Mouse (Mus musculus) forebrain, embryonic 15.5 days (tissue): ENCODE data around the gene Gramd1b. TPM values are rescaled to one million over a fixed set of nuclear protein-coding genes. Genes with fewer than 3 reads are reported as not detected.
A peak's percentile ranks its signal among the peaks of the same experiment; 100 is the strongest.

Experiments
- ATAC-seq: fragments of 200-750 bp; cut with Nextera tagmentation; replicated peaks from 2 replicates; pipeline ENCODE4 v1.8.0; 2017; ENCODE audit warnings: mild to moderate bottlenecking, moderate TSS enrichment, moderate library complexity
- H3K27ac ChIP-seq: fragments of 300-500 bp; sonication (generic); replicated peaks from 2 replicates; pipeline ENCODE4 v1.5.1; 2015; ENCODE audit warnings: mild to moderate bottlenecking, inconsistent platforms
- H3K27me3 ChIP-seq: fragments of 300-500 bp; sonication (generic); 2 replicates; pipeline ENCODE4 v1.6.1; 2015; ENCODE audit warnings: inconsistent platforms
- H3K36me3 ChIP-seq: fragments of 300-500 bp; sonication (generic); 2 replicates; pipeline ENCODE4 v1.6.1; 2015; ENCODE audit warnings: mild to moderate bottlenecking, inconsistent platforms
- H3K4me1 ChIP-seq: fragments of 300-500 bp; sonication (generic); 2 replicates; pipeline ENCODE4 v1.6.1; 2015; ENCODE audit warnings: inconsistent platforms
- H3K4me2 ChIP-seq: fragments of 300-500 bp; sonication (generic); replicated peaks from 2 replicates; pipeline ENCODE4 v1.6.1; 2015; ENCODE audit warnings: mild to moderate bottlenecking, inconsistent platforms
- H3K4me3 ChIP-seq: fragments of 300-500 bp; sonication (generic); 2 replicates; pipeline ENCODE4 v1.5.1; 2015; ENCODE audit warnings: mild to moderate bottlenecking, inconsistent platforms
- H3K9ac ChIP-seq: fragments of 300-500 bp; sonication (generic); replicated peaks from 2 replicates; pipeline ENCODE4 v1.6.1; 2015; ENCODE audit warnings: mild to moderate bottlenecking, inconsistent platforms
- H3K9me3 ChIP-seq: fragments of 300-500 bp; sonication (generic); 2 replicates; pipeline ENCODE4 v1.6.1; 2016; ENCODE audit warnings: inconsistent platforms
- WGBS: fragments of 180-500 bp; shearing (Covaris S2); methylation state at CpG from one replicate; pipeline ENCODE4 v1.1.7; 2015; ENCODE audit warnings: mixed read lengths; 5-methylcytosine and 5-hydroxymethylcytosine counted together
- polyA plus RNA-seq: library from polyadenylated mRNA; unstranded; fragments of >200 nt; fragmentation: Nextera tagmentation; extraction: Ambion mirVana; gene quantifications from 2 replicates; pipeline ENCODE4 v1.2.1, GENCODE M21; 2015

The Gramd1b gene
- polyA plus RNA-seq, 1 experiment from 2014 or later, result 18.2 TPM

- Histone ChIP-seq H3K4me2 (no peak overlapping the region), H3K9ac (no peak overlapping the region), H3K4me1 (peaks cover 52% of the 10 kb centered on the region), H3K27me3 (no peaks in the 10 kb centered on the region), H3K27ac (peak overlapping the region; percentile 86), H3K36me3 (peaks cover 13% of the 10 kb centered on the region; the same call in 1 of the 2 replicates), H3K9me3 (no peaks in the 10 kb centered on the region), H3K4me3 (no peak overlapping the region)
- ATAC-seq, result no peak
- 83% methylated on average over 31 of the region's 31 CpGs for WGBS
Observed at GRCm38 (mm10) chr9:40332731-40333648, 198.2 kb downstream of the Gramd1b start.

GRCm38 (mm10) chr9:40332326-40332725, 198.9 kb downstream of the Gramd1b start:
- 59% methylated on average over 4 of the region's 4 CpGs for WGBS
- H3K4me2 ChIP-seq, result no peak overlapping the region
- peaks cover 46% of the 10 kb centered on the region for H3K4me1 ChIP-seq
- no peak overlapping the region for H3K9ac ChIP-seq
- H3K9me3 ChIP-seq, result no peaks in the 10 kb centered on the region
- H3K27me3 ChIP-seq, result no peaks in the 10 kb centered on the region
- peak overlapping the region; percentile 86 for H3K27ac ChIP-seq
- peak; percentile 49 for ATAC-seq
- H3K4me3 ChIP-seq, result no peak overlapping the region
- H3K36me3 ChIP-seq, result peaks cover 15% of the 10 kb centered on the region; the same call in 1 of the 2 replicates

- H3K4me1 ChIP-seq, result peaks cover 39% of the 10 kb centered on the region
- peaks cover 19% of the 10 kb centered on the region; the same call in 1 of the 2 replicates for H3K36me3 ChIP-seq
- H3K27ac ChIP-seq, result peak overlapping the region; percentile 86
- WGBS, result 88% methylated on average over 15 of the region's 15 CpGs
- no peak overlapping the region for H3K4me2 ChIP-seq
- no peaks in the 10 kb centered on the region for H3K9me3 ChIP-seq
- peak; percentile 4; the same call in 1 of the 2 replicates for ATAC-seq
- H3K9ac ChIP-seq, result no peak overlapping the region
- H3K4me3 ChIP-seq, result no peak overlapping the region
- H3K27me3 ChIP-seq, result no peaks in the 10 kb centered on the region
Observed at GRCm38 (mm10) chr9:40331411-40332286, 199.5 kb downstream of the Gramd1b start.

- no peak overlapping the region for H3K4me3 ChIP-seq
- 0 out of 2 replicates have a peak overlapping the region, but pooled peaks have one; percentile 86 for H3K27ac ChIP-seq
- peak; percentile 79 for ATAC-seq
- no peak overlapping the region for H3K4me2 ChIP-seq
- no peaks in the 10 kb centered on the region for H3K27me3 ChIP-seq
- peaks cover 33% of the 10 kb centered on the region for H3K4me1 ChIP-seq
- H3K9me3 ChIP-seq, result no peaks in the 10 kb centered on the region
- H3K36me3 ChIP-seq, result peaks cover 22% of the 10 kb centered on the region; the same call in 1 of the 2 replicates
- no peak overlapping the region for H3K9ac ChIP-seq
- 58% methylated on average over 19 of the region's 19 CpGs for WGBS
Observed at GRCm38 (mm10) chr9:40330609-40331382, 200.4 kb downstream of the Gramd1b start.

GRCm38 (mm10) chr9:40326260-40326915, 204.8 kb downstream of the Gramd1b start:
- no peak overlapping the region for H3K4me2 ChIP-seq
- 87% methylated on average over 7 of the region's 7 CpGs for WGBS
- H3K4me3 ChIP-seq, result no peak overlapping the region
- no peaks in the 10 kb centered on the region for H3K9me3 ChIP-seq
- no peak overlapping the region for H3K9ac ChIP-seq
- H3K27ac ChIP-seq, result no peak overlapping the region
- H3K27me3 ChIP-seq, result no peaks in the 10 kb centered on the region
- no peaks in the 10 kb centered on the region for H3K4me1 ChIP-seq
- peaks cover 37% of the 10 kb centered on the region; the same call in 1 of the 2 replicates for H3K36me3 ChIP-seq
- no peak for ATAC-seq

GRCm38 (mm10) chr9:40324826-40325225, 206.4 kb downstream of the Gramd1b start:
- no peak for ATAC-seq
- no peaks in the 10 kb centered on the region for H3K4me1 ChIP-seq
- 92% methylated on average over 6 of the region's 6 CpGs for WGBS
- H3K4me2 ChIP-seq, result no peak overlapping the region
- peaks cover 37% of the 10 kb centered on the region; the same call in 1 of the 2 replicates for H3K36me3 ChIP-seq
- H3K27ac ChIP-seq, result no peak overlapping the region
- no peaks in the 10 kb centered on the region for H3K27me3 ChIP-seq
- no peak overlapping the region for H3K9ac ChIP-seq
- no peak overlapping the region for H3K4me3 ChIP-seq
- no peaks in the 10 kb centered on the region for H3K9me3 ChIP-seq

- H3K36me3 ChIP-seq, result peaks cover 36% of the 10 kb centered on the region; the same call in 1 of the 2 replicates
- H3K27ac ChIP-seq, result no peak overlapping the region
- ATAC-seq, result no peak
- H3K4me2 ChIP-seq, result no peak overlapping the region
- no peak overlapping the region for H3K4me3 ChIP-seq
- WGBS, result 92% methylated on average over 4 of the region's 4 CpGs
- H3K9me3 ChIP-seq, result no peaks in the 10 kb centered on the region
- H3K9ac ChIP-seq, result no peak overlapping the region
- no peaks in the 10 kb centered on the region for H3K4me1 ChIP-seq
- H3K27me3 ChIP-seq, result no peaks in the 10 kb centered on the region
Observed at GRCm38 (mm10) chr9:40324232-40324792, 206.9 kb downstream of the Gramd1b start.

- no peak overlapping the region for H3K4me2 ChIP-seq
- 69% methylated on average over 6 of the region's 6 CpGs for WGBS
- peaks cover 36% of the 10 kb centered on the region; the same call in 1 of the 2 replicates for H3K36me3 ChIP-seq
- H3K4me3 ChIP-seq, result no peak overlapping the region
- no peak for ATAC-seq
- no peaks in the 10 kb centered on the region for H3K27me3 ChIP-seq
- no peaks in the 10 kb centered on the region for H3K4me1 ChIP-seq
- H3K9ac ChIP-seq, result no peak overlapping the region
- no peak overlapping the region for H3K27ac ChIP-seq
- H3K9me3 ChIP-seq, result no peaks in the 10 kb centered on the region
Observed at GRCm38 (mm10) chr9:40323773-40324172, 207.4 kb downstream of the Gramd1b start.

- H3K36me3 ChIP-seq, result peaks cover 35% of the 10 kb centered on the region; the same call in 1 of the 2 replicates
- H3K27me3 ChIP-seq, result no peaks in the 10 kb centered on the region
- no peaks in the 10 kb centered on the region for H3K9me3 ChIP-seq
- ATAC-seq, result no peak
- H3K27ac ChIP-seq, result no peak overlapping the region
- H3K4me1 ChIP-seq, result no peaks in the 10 kb centered on the region
- no peak overlapping the region for H3K9ac ChIP-seq
- no peak overlapping the region for H3K4me3 ChIP-seq
- WGBS, result 92% methylated on average over 5 of the region's 5 CpGs
- no peak overlapping the region for H3K4me2 ChIP-seq
Observed at GRCm38 (mm10) chr9:40323171-40323570, 208.0 kb downstream of the Gramd1b start.

GRCm38 (mm10) chr9:40322372-40322771, 208.8 kb downstream of the Gramd1b start:
- no peak overlapping the region for H3K4me3 ChIP-seq
- no peak overlapping the region for H3K9ac ChIP-seq
- H3K4me1 ChIP-seq, result no peaks in the 10 kb centered on the region
- H3K27ac ChIP-seq, result no peak overlapping the region
- peaks cover 32% of the 10 kb centered on the region; the same call in 1 of the 2 replicates for H3K36me3 ChIP-seq
- 90% methylated on average over 3 of the region's 3 CpGs for WGBS
- H3K27me3 ChIP-seq, result no peaks in the 10 kb centered on the region
- no peaks in the 10 kb centered on the region for H3K9me3 ChIP-seq
- ATAC-seq, result no peak
- no peak overlapping the region for H3K4me2 ChIP-seq

GRCm38 (mm10) chr9:40321668-40322003, 209.5 kb downstream of the Gramd1b start:
- Histone ChIP-seq H3K4me1 (no peaks in the 10 kb centered on the region), H3K36me3 (peaks cover 36% of the 10 kb centered on the region), H3K27me3 (no peaks in the 10 kb centered on the region), H3K4me2 (no peak overlapping the region), H3K4me3 (no peak overlapping the region), H3K9ac (no peak overlapping the region), H3K27ac (no peak overlapping the region), H3K9me3 (no peaks in the 10 kb centered on the region)
- no peak for ATAC-seq
- WGBS, result 79% methylated on average over 3 of the region's 3 CpGs
